Mouse (Mus musculus): ENCODE measurements at regions not wholly inside any gene's neighbourhood (a gene's known extent, or its start where the extent isn't known, plus 50 kb on each side); places are given as distances from the start of the nearest gene placed in this dataset.

GRCm38 (mm10) chr13:59881989-59882784 lies 59.2 kb upstream of the Tut7 start:
- 26% methylated on average over 17 of the region's 19 CpGs for WGBS
- Histone ChIP-seq H3K36me3 (ENCODE audit: control insufficient read depth, insufficient read depth, low read length) (no peaks in the 10 kb centered on the region), H3K9ac (ENCODE audit: low read depth, low read length) (no peak overlapping the region), H3K4me3 (ENCODE audit: low read length) (no peak overlapping the region), H3K4me2 (ENCODE audit: low read depth, low read length) (no peak overlapping the region), H3K27ac (ENCODE audit: low read length) (no peak overlapping the region), H3K4me1 (ENCODE audit: control insufficient read depth, insufficient read depth, low read length) (no peaks in the 10 kb centered on the region), H3K27me3 (replicated peaks; ENCODE audit: control insufficient read depth, insufficient read depth, low read length) (no peaks in the 10 kb centered on the region), H3K9me3 (ENCODE audit: control insufficient read depth, low read length) (0 out of 2 replicates have a peak, but pooled peaks cover 2% of the 10 kb centered on the region)
- ATAC-seq: no peak

DNA sequence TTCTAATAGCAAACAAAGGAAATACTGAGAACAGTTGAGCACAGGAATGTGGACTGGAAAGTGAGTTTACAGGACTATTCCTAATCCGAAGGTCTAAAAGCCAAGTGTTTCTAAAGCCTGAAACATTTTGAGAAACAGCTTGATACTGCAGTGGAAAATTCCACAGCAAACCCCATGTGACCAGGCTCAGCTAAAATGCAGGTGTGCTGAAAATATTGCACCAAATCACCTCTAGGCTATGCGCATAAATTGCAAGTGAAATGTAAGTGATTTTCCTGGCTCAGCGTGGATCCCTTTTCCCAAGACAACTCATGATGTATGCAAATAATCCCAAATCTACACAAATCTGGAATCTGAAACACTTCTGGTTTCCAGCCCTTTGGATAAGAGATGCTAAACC lies 57.1 kb upstream of the Tut7 start:
- ATAC-seq: no peak
- Histone ChIP-seq H3K4me1 (ENCODE audit: control insufficient read depth, insufficient read depth, low read length) (peaks cover 6% of the 10 kb centered on the region; the same call in 1 of the 2 replicates), H3K27me3 (replicated peaks; ENCODE audit: control insufficient read depth, insufficient read depth, low read length) (no peaks in the 10 kb centered on the region), H3K36me3 (ENCODE audit: control insufficient read depth, insufficient read depth, low read length) (no peaks in the 10 kb centered on the region), H3K4me3 (ENCODE audit: low read length) (no peak overlapping the region), H3K4me2 (ENCODE audit: low read depth, low read length) (no peak overlapping the region), H3K9ac (ENCODE audit: low read depth, low read length) (no peak overlapping the region), H3K27ac (ENCODE audit: low read length) (no peak overlapping the region), H3K9me3 (ENCODE audit: control insufficient read depth, low read length) (no peaks in the 10 kb centered on the region)
- 81% methylated on average over 3 of the region's 3 CpGs for WGBS

GRCm38 (mm10) chr13:59875637-59876036 lies 52.7 kb upstream of the Tut7 start:
- ATAC-seq: no peak

GRCm38 (mm10) chr13:59874137-59874931 lies 51.4 kb upstream of the Tut7 start:
- Histone ChIP-seq H3K36me3 (ENCODE audit: control insufficient read depth, insufficient read depth, low read length) (no peaks in the 10 kb centered on the region), H3K4me2 (ENCODE audit: low read depth, low read length) (no peak overlapping the region), H3K4me1 (ENCODE audit: control insufficient read depth, insufficient read depth, low read length) (peaks cover 13% of the 10 kb centered on the region; the same call in 1 of the 2 replicates), H3K9ac (ENCODE audit: low read depth, low read length) (no peak overlapping the region), H3K4me3 (ENCODE audit: low read length) (no peak overlapping the region), H3K9me3 (ENCODE audit: control insufficient read depth, low read length) (no peaks in the 10 kb centered on the region), H3K27ac (ENCODE audit: low read length) (peak overlapping the region; percentile 41; the same call in 1 of the 2 replicates), H3K27me3 (replicated peaks; ENCODE audit: control insufficient read depth, insufficient read depth, low read length) (no peaks in the 10 kb centered on the region)
- ATAC-seq: no peak
- WGBS: 61% methylated on average over 7 of the region's 7 CpGs

More at GRCm38 (mm10) chr13:59875637-59876036, 52.7 kb upstream of the Tut7 start:
- no peaks in the 10 kb centered on the region for H3K9me3 ChIP-seq (ENCODE audit: control insufficient read depth, low read length)
- no peak overlapping the region for H3K9ac ChIP-seq (ENCODE audit: low read depth, low read length)
- peaks cover 13% of the 10 kb centered on the region; the same call in 1 of the 2 replicates for H3K4me1 ChIP-seq (ENCODE audit: control insufficient read depth, insufficient read depth, low read length)
- no peak overlapping the region for H3K4me3 ChIP-seq (ENCODE audit: low read length)
- no peak overlapping the region for H3K27ac ChIP-seq (ENCODE audit: low read length)
- H3K27me3 ChIP-seq (replicated peaks; ENCODE audit: control insufficient read depth, insufficient read depth, low read length): no peaks in the 10 kb centered on the region
- H3K4me2 ChIP-seq (ENCODE audit: low read depth, low read length): no peak overlapping the region
- WGBS: 33% methylated on average over 2 of the region's 2 CpGs
- no peaks in the 10 kb centered on the region for H3K36me3 ChIP-seq (ENCODE audit: control insufficient read depth, insufficient read depth, low read length)
